Mouse (Mus musculus): ENCODE data around the gene Arhgef16.

- TF ChIP-seq ZC3H11A (IDR thresholded peaks at IDR 0.05; ENCODE audit: borderline replicate concordance, low read depth, low read length) (no peak), MAFK (IDR thresholded peaks at IDR 0.05; ENCODE audit: insufficient read depth, low read depth, low read length) (no peak)
Measured at GRCm38 (mm10) chr4:154312935-154313621, 11.6 kb upstream of the Arhgef16 start.
